Mouse (Mus musculus) NIH3T3 (cell line): Measurements from ENCODE around the gene Ceacam2.
A peak's percentile ranks its signal among the peaks of the same experiment; 100 is the strongest.
"Not testable (repeated sequence)": the region's sequence is repeated elsewhere in the genome, so short reads cannot be mapped to it uniquely, and the experiment has no call there.

Experiments
- DNase-seq: peaks from one replicate; pipeline ENCODE4 v3.0.0-alpha.2; 2012; ENCODE audit warnings: low read depth

The Ceacam2 gene

GRCm38 (mm10) chr7:25483133-25483735, 56.4 kb downstream of the Ceacam2 start:
- no peak for DNase-seq

- peak; percentile 3 for DNase-seq
Observed at GRCm38 (mm10) chr7:25480791-25481190, 58.9 kb downstream of the Ceacam2 start.

GRCm38 (mm10) chr7:25479440-25479839, 60.2 kb downstream of the Ceacam2 start:
- DNase-seq, result peak; percentile 72

GRCm38 (mm10) chr7:25477752-25478093, 61.9 kb downstream of the Ceacam2 start:
- DNase-seq, result not testable (repeated sequence)

- peak; percentile 23 for DNase-seq
Observed at GRCm38 (mm10) chr7:25477091-25477751, 62.4 kb downstream of the Ceacam2 start, which contains the start of gene Ceacam1. Gene Ceacam1, minus strand, starts transcription at chr7:25477603.

GRCm38 (mm10) chr7:25471821-25472220, 67.8 kb downstream of the Ceacam2 start:
- not testable (repeated sequence) for DNase-seq
